Mouse (Mus musculus): Measurements from ENCODE around the gene Usp22.
"Not testable (repeated sequence)": the region's sequence is repeated elsewhere in the genome, so short reads cannot be mapped to it uniquely, and the experiment has no call there.

The Usp22 gene

GRCm38 (mm10) chr11:61174821-61175658 is at the start of gene Usp22:
TSS of gene Usp22 (minus strand) at chr11:61175055.
- DNase-seq (ENCODE audit: low read depth, low spot score): peak; percentile 100

DNA sequence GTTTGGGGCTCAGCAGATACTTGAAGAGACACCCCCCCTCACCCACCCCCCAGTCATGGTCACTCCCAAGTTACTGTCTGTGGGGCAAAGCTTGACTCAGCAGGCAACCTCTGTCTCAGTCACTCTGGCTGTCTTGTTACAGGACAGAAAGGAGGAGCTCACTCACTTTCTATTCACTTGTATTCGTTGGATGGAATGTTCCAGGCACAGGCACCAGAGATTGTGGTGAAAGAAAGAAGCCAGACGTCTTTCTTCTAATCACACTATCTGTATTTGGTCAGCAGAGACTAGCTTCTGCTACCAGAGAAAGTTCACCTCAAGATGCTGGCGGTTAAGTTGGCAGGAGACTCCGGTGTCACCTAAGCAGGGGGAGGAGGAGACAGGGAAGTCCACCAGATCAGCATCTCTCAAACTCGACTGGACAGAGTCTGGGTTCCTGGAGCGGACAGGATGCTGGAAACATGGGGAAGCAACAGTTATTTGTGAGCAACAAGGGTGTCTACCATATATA is 49.4 kb upstream of the Usp22 start:
- DNase-seq (ENCODE audit: low read depth, low spot score): no peak

GRCm38 (mm10) chr11:61222971-61223745 is 48.3 kb upstream of the Usp22 start:
- DNase-seq (ENCODE audit: low read depth, low spot score): no peak

DNA sequence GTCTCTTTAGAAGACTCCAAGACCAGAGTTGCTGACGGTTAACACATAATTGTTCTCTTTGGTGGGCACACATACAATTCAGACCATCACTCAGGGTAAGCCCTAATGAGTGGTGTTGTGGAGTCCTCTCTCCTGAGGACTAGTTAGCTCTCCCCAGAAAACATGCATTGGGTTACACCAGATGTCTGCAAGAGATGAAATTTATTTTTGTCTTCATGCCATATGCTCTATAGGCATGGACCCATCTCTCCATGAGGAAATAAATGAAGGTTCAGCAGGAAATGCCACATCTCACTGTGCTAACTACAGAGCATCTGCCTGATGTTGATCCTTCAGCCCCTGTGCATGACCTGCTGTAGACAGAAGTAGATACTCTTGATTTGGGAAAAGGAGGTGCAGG is 47.2 kb upstream of the Usp22 start:
- no peak for DNase-seq (ENCODE audit: low read depth, low spot score)

DNA sequence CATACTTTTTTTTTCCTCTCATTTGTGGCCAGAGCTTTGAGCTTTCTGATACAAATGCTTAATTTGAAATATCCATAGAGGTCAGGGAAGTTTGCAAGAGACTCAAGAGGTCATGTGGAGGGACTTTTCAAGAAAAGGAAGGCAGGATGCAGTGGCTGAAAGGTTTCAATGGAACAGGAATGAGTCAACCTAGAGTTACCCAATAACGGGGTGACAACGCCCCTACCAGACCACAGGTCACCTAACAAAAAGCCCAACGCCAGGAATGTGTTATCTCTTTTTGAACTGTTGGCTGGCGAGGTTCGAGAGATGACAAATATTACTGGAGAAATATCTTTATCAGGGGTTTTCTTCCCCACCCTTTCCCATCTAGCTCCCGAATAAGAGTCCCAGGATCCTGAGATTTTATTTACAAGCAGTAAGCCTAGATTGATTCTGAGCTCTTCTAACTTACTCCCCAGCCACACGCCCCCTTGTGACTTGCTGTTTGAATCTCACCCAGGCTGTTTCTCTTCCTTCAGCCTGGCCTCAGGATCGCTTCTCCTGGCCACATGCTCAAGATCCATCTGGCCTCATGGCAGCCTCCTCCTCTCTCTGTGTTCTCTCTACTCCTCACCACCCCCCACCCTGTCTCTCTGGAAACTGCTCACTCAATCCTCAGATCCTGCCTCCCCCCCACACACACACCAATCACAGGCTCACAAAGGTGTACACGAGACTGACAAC is 45.5 kb upstream of the Usp22 start:
- peak; percentile 41 for DNase-seq (ENCODE audit: low read depth, low spot score)

- peak; percentile 45 for DNase-seq (ENCODE audit: low read depth, low spot score)
These were observed 41.1 kb upstream of the Usp22 start for GRCm38 (mm10) chr11:61215936-61216335.

GRCm38 (mm10) chr11:61212102-61212501 is 37.2 kb upstream of the Usp22 start:
- peak; percentile 69 for DNase-seq (ENCODE audit: low read depth, low spot score)

- no peak for DNase-seq (ENCODE audit: low read depth, low spot score)
These were observed 33.5 kb upstream of the Usp22 start for GRCm38 (mm10) chr11:61208316-61208715.

DNA sequence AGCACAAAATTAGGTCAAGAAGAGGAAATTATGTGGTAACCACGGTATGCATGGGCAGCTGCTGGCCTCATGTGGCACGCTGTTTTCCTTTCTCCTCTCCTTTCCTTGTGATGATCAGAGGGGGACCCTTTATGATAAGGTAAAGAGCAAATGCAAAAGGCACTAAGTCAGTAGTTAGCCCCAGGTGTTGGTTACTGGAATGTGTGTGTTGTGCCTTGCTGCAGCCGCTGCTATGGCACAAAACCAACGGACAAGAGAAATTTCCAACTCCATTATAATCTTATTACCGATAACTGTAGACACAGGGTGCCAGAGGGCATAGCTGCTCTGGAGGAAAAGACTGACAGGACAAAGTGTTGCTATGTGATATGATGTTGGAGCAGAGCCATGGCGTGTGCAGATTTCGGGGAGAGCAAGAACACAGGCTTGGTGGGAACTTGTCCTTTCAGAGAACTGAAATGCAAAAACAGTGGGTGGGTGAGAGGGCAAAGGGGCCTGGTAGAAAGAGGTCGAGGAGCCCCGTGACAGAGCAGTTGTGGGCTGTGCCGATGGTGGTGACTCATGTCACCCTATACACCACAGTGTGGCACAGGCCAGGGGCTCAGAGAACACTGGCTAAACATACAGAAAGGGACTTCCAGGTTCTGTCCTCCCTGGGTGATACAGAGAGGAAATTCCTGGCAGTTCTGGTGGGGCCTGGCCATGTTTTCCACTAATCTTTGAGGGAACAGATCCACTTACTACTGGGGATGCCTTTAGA is 32.8 kb upstream of the Usp22 start, which contains the start of gene Aldh3a1:
TSS of gene Aldh3a1 (plus strand) at position 51 of the 760 bp plus-strand sequence.
- no peak for DNase-seq (ENCODE audit: low read depth, low spot score)

- DNase-seq (ENCODE audit: low read depth, low spot score): no peak
These were observed 31.3 kb upstream of the Usp22 start for GRCm38 (mm10) chr11:61206136-61206535.

DNA sequence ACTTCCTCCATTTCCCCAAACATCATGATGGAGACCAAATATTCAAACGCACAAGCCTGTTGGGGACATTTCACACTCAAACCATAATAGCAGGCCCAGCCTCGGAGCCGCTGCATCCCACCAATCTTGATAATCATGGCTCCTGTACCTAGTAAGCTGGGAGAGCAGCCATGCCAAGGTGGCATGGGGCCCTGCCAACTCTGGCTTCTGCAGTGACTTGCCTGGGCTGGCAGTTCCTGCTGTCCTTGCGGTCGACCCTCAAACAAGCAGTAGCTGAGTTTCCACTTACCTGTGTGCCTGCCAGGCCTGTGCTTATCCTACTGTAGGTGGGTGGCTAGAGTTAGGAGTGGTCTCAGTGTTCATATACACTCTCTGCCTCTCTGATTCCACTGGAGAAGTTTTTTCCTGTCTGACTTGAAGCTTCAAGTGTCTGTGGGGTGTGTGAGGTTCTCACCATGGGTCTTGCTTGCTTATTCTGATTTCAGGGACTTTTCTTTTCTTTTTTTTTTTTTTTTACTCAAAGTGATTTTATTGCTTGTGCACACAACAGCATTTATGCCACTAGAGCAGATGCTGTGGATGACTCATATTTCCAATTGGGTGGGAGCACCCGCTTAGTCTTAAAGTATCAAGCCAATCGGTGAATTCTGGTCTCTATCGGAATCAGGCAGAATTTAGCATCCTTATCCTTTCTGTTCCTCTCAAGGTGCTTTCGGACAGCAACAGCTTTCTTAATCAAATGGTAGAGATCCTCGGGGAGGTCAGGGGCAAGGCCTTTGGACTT is 30.5 kb upstream of the Usp22 start:
- no peak for DNase-seq (ENCODE audit: low read depth, low spot score)

- DNase-seq (ENCODE audit: low read depth, low spot score): no peak
These were observed 28.0 kb upstream of the Usp22 start for GRCm38 (mm10) chr11:61202810-61203209.

DNA sequence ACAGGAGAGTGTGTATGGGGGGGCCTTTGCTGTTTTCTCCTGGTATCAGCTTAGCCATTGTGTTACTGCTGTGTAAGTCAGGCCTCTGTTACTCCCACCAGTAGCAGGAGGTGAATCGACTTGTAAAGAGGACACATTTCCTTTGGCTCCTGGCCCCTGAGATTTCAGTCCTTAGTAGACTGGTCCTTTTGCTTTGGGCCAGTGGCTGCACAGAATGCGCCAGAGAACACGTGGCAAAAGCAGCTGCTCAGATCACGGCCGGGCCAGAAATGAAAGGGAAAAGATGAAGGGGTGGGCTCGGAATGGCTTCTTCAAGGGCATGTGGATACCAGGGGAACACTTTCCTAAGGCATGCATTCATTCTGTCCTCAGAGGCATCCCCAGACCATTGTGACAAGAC is 27.3 kb upstream of the Usp22 start:
- DNase-seq (ENCODE audit: low read depth, low spot score): no peak

DNA sequence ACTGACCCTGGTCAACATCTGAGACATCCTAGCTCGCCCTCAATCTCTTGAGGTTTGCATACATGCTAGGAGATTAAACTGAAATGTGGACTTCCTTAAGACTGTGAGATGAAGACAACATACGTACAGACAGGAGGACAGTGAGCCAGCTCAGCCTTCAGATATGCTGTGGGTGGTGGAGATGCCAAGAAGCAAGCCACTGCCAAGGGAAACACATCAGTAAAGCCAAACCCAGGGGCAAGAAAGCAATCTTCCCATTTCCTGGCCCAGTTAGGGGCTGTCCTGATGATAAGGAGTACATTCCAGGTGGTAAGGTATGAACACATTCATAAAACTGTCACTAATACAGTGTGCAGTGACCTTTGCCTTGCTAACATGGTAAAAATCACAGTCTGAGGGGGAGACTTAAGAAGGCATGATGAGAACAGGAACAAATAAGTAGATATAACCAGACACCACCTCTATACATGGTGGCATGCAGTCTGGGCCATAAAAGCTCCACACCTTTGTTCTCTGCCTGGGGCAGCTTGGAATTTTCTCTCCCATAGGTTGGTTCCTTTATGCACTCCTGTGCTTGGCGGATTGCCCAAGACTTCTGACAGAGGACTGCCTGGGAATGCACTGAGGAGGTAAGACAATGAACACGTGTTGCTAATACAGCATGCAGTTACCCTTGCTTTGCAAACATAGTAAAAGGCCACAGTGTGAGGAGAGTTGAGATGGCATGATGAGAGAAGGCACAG is 24.9 kb upstream of the Usp22 start:
- no peak for DNase-seq (ENCODE audit: low read depth, low spot score)

DNA sequence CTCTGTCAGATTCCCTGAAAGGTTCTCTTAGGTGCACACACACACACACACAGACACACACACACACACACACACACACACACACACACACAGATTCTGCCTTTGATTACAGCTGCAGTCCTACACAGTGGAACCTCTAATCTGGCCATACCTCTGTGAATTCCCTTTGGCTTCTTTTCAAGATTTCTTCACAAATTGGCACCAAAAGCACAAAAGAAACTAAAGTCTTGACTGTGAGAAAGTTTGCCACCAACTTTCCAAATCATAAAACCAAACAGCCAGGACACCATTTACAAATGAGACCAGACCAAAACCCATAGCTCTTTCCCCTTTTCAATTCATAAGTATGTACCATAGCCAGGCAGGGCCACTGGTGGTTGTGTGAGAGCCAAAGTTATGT is 23.1 kb upstream of the Usp22 start:
- DNase-seq (ENCODE audit: low read depth, low spot score): no peak

- no peak for DNase-seq (ENCODE audit: low read depth, low spot score)
These were observed 21.9 kb upstream of the Usp22 start for GRCm38 (mm10) chr11:61196616-61197353.

DNA sequence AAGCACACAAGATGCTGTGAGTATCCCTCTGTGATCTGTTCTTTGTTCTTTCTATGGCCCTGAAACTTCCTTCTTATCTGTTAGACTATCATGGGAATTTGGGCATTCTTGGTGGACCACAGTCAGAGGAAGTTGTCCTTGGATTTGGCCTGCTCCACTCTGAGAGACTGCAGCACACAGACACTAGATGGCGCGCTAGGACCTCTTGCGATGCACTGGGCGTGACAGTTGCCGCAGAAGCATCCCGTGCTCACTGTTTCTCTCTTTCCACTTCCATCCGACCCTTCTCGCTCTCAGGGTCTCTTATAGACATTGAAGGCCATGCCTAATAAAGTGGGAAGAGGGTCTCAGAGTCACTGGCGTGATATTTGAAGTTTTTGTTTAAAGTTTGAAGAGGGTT is 18.5 kb upstream of the Usp22 start:
- peak; percentile 81 for DNase-seq (ENCODE audit: low read depth, low spot score)

DNA sequence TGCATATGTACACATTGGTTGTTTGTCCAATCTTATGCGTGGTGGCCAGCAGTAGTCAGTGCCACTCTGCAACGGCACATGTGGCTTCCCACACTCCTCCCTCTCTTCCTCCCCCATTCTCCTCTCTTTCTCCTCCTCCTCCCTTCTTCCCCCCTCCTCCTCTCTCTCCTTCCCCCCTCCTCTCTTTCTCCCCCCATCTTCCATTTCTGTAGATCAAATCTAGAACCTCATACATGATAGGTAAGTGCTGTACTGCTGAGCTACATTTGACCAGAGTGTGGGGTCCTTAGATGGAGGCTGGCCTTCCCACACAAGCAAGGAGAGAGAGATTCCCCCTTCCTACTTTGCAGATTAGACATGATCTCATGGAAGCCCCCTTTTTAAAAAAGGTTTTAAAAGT is 17.9 kb upstream of the Usp22 start:
- DNase-seq (ENCODE audit: low read depth, low spot score): no peak

DNA sequence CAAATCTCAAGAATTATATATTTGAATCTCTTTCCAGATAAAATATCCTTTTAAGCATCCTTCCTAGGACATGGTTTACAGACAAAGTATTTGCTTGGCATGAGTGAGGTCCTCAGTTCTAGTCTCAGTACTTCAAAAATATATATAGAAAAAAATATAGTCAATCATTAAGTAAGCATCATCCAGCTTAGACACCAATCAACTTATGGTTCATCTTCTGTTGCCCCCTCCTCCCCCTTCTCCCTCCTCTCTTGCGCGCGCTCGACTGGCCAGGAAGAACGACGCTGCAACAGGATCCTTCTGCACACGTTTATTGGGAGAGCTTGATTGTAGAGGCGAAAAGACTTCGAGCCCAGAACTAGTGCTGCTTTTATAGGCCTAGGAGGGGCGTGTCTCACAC is 17.3 kb upstream of the Usp22 start:
- DNase-seq (ENCODE audit: low read depth, low spot score): not testable (repeated sequence)

Data from R1 (cell line).